Mouse (Mus musculus) fat pad, adult 2 months (tissue): ENCODE measurements at regions not wholly inside any gene's neighbourhood (a gene's known extent, or its start where the extent isn't known, plus 50 kb on each side); places are given as distances from the start of the nearest gene placed in this dataset.

Experiments
- DNase-seq: peaks from one replicate; pipeline ENCODE4 v3.0.0-alpha.2; 2011; ENCODE audit warnings: low read depth, low spot score; ENCODE audit errors: extremely low read depth

- DNase-seq: no peak
Measured at GRCm38 (mm10) chr8:26441268-26442030, 322.1 kb downstream of the Gm45692 start.

GRCm38 (mm10) chr8:26443041-26443440 is 323.7 kb downstream of the Gm45692 start:
- DNase-seq: no peak

GRCm38 (mm10) chr8:26443735-26444134 is 324.4 kb downstream of the Gm45692 start:
- DNase-seq: no peak

GRCm38 (mm10) chr8:26445991-26446390 is 326.7 kb downstream of the Gm45692 start:
- no peak for DNase-seq

- DNase-seq: no peak
Measured at GRCm38 (mm10) chr8:26447886-26448640, 328.7 kb downstream of the Gm45692 start.

GRCm38 (mm10) chr8:26449291-26449690 is 330.0 kb downstream of the Gm45692 start:
- no peak for DNase-seq

- no peak for DNase-seq
Measured at GRCm38 (mm10) chr8:26450543-26450942, 331.2 kb downstream of the Gm45692 start.

- DNase-seq: no peak
Measured at GRCm38 (mm10) chr8:26452976-26453573, 333.7 kb downstream of the Gm45692 start.

- no peak for DNase-seq
Measured at GRCm38 (mm10) chr8:26465346-26465745, 346.0 kb downstream of the Gm45692 start.

GRCm38 (mm10) chr8:26468441-26468840 is 349.1 kb downstream of the Gm45692 start:
- DNase-seq: no peak

GRCm38 (mm10) chr8:26469705-26470104 is 350.4 kb downstream of the Gm45692 start:
- no peak for DNase-seq

- DNase-seq: no peak
Measured at GRCm38 (mm10) chr8:26471811-26472550, 352.6 kb downstream of the Gm45692 start.

- no peak for DNase-seq
Measured at GRCm38 (mm10) chr8:26484749-26485148, 365.4 kb downstream of the Gm45692 start.

GRCm38 (mm10) chr8:26487866-26488265 is 368.5 kb downstream of the Gm45692 start:
- DNase-seq: no peak

GRCm38 (mm10) chr8:26488590-26488989 is 369.3 kb downstream of the Gm45692 start:
- DNase-seq: no peak

GRCm38 (mm10) chr8:26501196-26501813 is 382.0 kb downstream of the Gm45692 start:
- DNase-seq: no peak

GRCm38 (mm10) chr8:26501814-26502572 is 382.7 kb downstream of the Gm45692 start:
- no peak for DNase-seq

GRCm38 (mm10) chr8:26502772-26503171 is 383.4 kb downstream of the Gm45692 start:
- no peak for DNase-seq

- DNase-seq: no peak
Measured at GRCm38 (mm10) chr8:26503918-26504317, 384.6 kb downstream of the Gm45692 start.
